Comparison of ENCODE assay signal across 20 mouse cellular contexts in genomic region chr9:78345235-78345634, GRCm38 (mm10). TPM values are rescaled to one million over a fixed set of nuclear protein-coding genes. Genes with fewer than 3 reads are reported as not detected.
"Had no signal": no experiment of that assay in that cellular context is flagged by ENCODE, and none has a peak within 500 bp of the region (broad histone marks: within the 10 kb centered on the region; RNA-seq: fewer than 3 reads in every experiment).

No protein-coding gene starts in this region.

RNA-seq across cellular contexts. Expression of gene Gsta2, which starts 10.4 kb away (rescaled TPM):
- polyA plus RNA-seq: cerebellum, adult 2 months; embryonic facial prominence, embryonic 10.5 days; embryonic facial prominence, embryonic 11.5 days; embryonic facial prominence, embryonic 12.5 days; erythroblast, embryonic 14.5 days; forebrain, embryonic 10.5 days; forebrain, embryonic 11.5 days; forebrain, embryonic 12.5 days; forebrain, embryonic 13.5 days; forebrain, embryonic 14.5 days; forebrain, embryonic 15.5 days; forebrain, embryonic 16.5 days; forebrain, postnatal 0 days; frontal cortex, adult 2 months had no signal

RNA-seq across cellular contexts. Expression of gene Omt2b, which starts 17.8 kb away (rescaled TPM):
- polyA plus RNA-seq: cerebellum, adult 2 months; cortical plate, adult 2 months; embryonic facial prominence, embryonic 10.5 days; embryonic facial prominence, embryonic 11.5 days; embryonic facial prominence, embryonic 12.5 days; embryonic facial prominence, embryonic 13.5 days; embryonic facial prominence, embryonic 14.5 days; embryonic facial prominence, embryonic 15.5 days; erythroblast, embryonic 14.5 days; forebrain, embryonic 10.5 days; forebrain, embryonic 11.5 days; forebrain, embryonic 12.5 days; forebrain, embryonic 13.5 days; forebrain, embryonic 14.5 days; forebrain, embryonic 15.5 days; forebrain, embryonic 16.5 days; forebrain, postnatal 0 days; frontal cortex, adult 2 months; gonadal fat pad, adult 2 months; heart, adult 2 months had no signal

RNA-seq across cellular contexts. Expression of gene Dppa5a, which starts 22.7 kb away (rescaled TPM):
- polyA plus RNA-seq: cortical plate, adult 2 months; embryonic facial prominence, embryonic 10.5 days; embryonic facial prominence, embryonic 11.5 days; embryonic facial prominence, embryonic 14.5 days; erythroblast, embryonic 14.5 days; forebrain, embryonic 10.5 days; gonadal fat pad, adult 2 months; heart, adult 2 months had no signal

RNA-seq across cellular contexts. Expression of gene Omt2a, which starts 30.6 kb away (rescaled TPM):
- polyA plus RNA-seq: cerebellum, adult 2 months; cortical plate, adult 2 months; embryonic facial prominence, embryonic 10.5 days; embryonic facial prominence, embryonic 11.5 days; embryonic facial prominence, embryonic 12.5 days; embryonic facial prominence, embryonic 13.5 days; embryonic facial prominence, embryonic 14.5 days; embryonic facial prominence, embryonic 15.5 days; erythroblast, embryonic 14.5 days; forebrain, embryonic 10.5 days; forebrain, embryonic 11.5 days; forebrain, embryonic 12.5 days; forebrain, embryonic 13.5 days; forebrain, embryonic 14.5 days; forebrain, embryonic 15.5 days; forebrain, embryonic 16.5 days; forebrain, postnatal 0 days; frontal cortex, adult 2 months; gonadal fat pad, adult 2 months; heart, adult 2 months had no signal

RNA-seq across cellular contexts. Expression of gene Ooep, which starts 33.3 kb away (rescaled TPM):
- polyA plus RNA-seq: erythroblast, embryonic 14.5 days; gonadal fat pad, adult 2 months; heart, adult 2 months had no signal
